Mouse (Mus musculus): ENCODE data around the gene Odf3l2. TPM values are rescaled to one million over a fixed set of nuclear protein-coding genes. Genes with fewer than 3 reads are reported as not detected.

Odf3l2 gene
- total RNA-seq, 2 experiments from 2014 or later, result not detected

GRCm38 (mm10) chr10:79594111-79594510, 51.4 kb downstream of the Odf3l2 start:
- DNase-seq, result no peak
- intact Hi-C loops (cut with DNase I), result loop anchor here (10.0 kb wide), 1 partner anchor 191 kb away; no protein-coding TSS in a partner anchor

- DNase-seq, result no peak
- intact Hi-C loops (cut with DNase I), result loop anchor here (10.0 kb wide), 1 partner anchor 194 kb away; no protein-coding TSS in a partner anchor
These were observed 54.8 kb downstream of the Odf3l2 start for GRCm38 (mm10) chr10:79590702-79591101.

Other genes with a start within 250 kb of the Odf3l2 start
- gene Vmn2r83, start 177.0 kb downstream of the Odf3l2 start, total RNA-seq (2021), result not detected
- gene Plpp2, start 111.9 kb downstream of the Odf3l2 start, total RNA-seq (2021), result 1 to 10 TPM; 3.4 to 6.0 TPM
- gene Mier2, start 90.5 kb downstream of the Odf3l2 start, total RNA-seq (2021), result 10 to 100 TPM; 12.4 to 15.6 TPM
- gene Theg, start 58.4 kb downstream of the Odf3l2 start, total RNA-seq (2021), result not detected
- not detected for gene C2cd4c, start 31.7 kb downstream of the Odf3l2 start, total RNA-seq (2021)
- gene Shc2, start 7.8 kb downstream of the Odf3l2 start, total RNA-seq (2021), result 1 to 10 TPM; 4.5 to 4.8 TPM
- under 1 TPM; 0.24 to 0.60 TPM for gene Madcam1, start 18.8 kb upstream of the Odf3l2 start, total RNA-seq (2021)
- 10 to 100 TPM; 24.3 to 24.4 TPM for gene Tpgs1, start 23.6 kb upstream of the Odf3l2 start, total RNA-seq (2021)
- gene Cdc34, start 36.5 kb upstream of the Odf3l2 start, total RNA-seq (2021), result 100 to 1,000 TPM; 152 to 159 TPM
- gene Gzmm, start 43.3 kb upstream of the Odf3l2 start, total RNA-seq (2021), result 1 to 10 TPM; 3.8 to 4.3 TPM
- gene Bsg, start 58.8 kb upstream of the Odf3l2 start, total RNA-seq (2021), result 1,000 to 10,000 TPM; 1,161 to 1,276 TPM
- gene Hcn2, start 70.9 kb upstream of the Odf3l2 start, total RNA-seq (2021), result 10 to 100 TPM; 22.6 to 27.6 TPM
- 10 to 100 TPM; 36.3 to 54.4 TPM for gene Polrmt, start 100.8 kb upstream of the Odf3l2 start, total RNA-seq (2021)
- gene Fgf22, start 109.3 kb upstream of the Odf3l2 start, total RNA-seq (2021), result not detected
- 10 to 100 TPM; 31.8 to 34.4 TPM for gene Rnf126, start 121.2 kb upstream of the Odf3l2 start, total RNA-seq (2021)
- 1 to 10 TPM; 5.8 to 7.4 TPM for gene Fstl3, start 131.5 kb upstream of the Odf3l2 start, total RNA-seq (2021)
- gene Prss57, start 145.2 kb upstream of the Odf3l2 start, total RNA-seq (2021), result not detected
- gene Palm, start 147.8 kb upstream of the Odf3l2 start, total RNA-seq (2021), result 100 to 1,000 TPM in 1 of 2 experiments, 10 to 100 TPM in 1; 90.8 to 103 TPM
- gene Misp, start 175.3 kb upstream of the Odf3l2 start, total RNA-seq (2021), result under 1 TPM; 0.22 to 0.30 TPM
- 100 to 1,000 TPM; 144 to 145 TPM for gene Ptbp1, start 208.7 kb upstream of the Odf3l2 start, total RNA-seq (2021)
- under 1 TPM in 1 of 2 experiments, not detected in 1; 0.55 TPM for gene Prtn3, start 228.7 kb upstream of the Odf3l2 start, total RNA-seq (2021)
- under 1 TPM; 0.53 to 0.89 TPM for gene Plppr3, start 228.9 kb upstream of the Odf3l2 start, total RNA-seq (2021)
- gene Elane, start 240.5 kb upstream of the Odf3l2 start, total RNA-seq (2021), result not detected
- gene Cfd, start 245.1 kb upstream of the Odf3l2 start, total RNA-seq (2021), result 10 to 100 TPM in 1 of 2 experiments, 1 to 10 TPM in 1; 3.2 to 12.0 TPM

All from heart, postnatal 10 days (tissue).